Mouse (Mus musculus): ENCODE results near the gene Fign. TPM values are rescaled to one million over a fixed set of nuclear protein-coding genes. Genes with fewer than 3 reads are reported as not detected.

The Fign gene
- polyA plus RNA-seq, 1 experiment from 2014 or later: 7.2 TPM

GRCm38 (mm10) chr2:64096721-64097411, 972 bp downstream of the Fign start:
- peak overlapping the region; percentile 73 for H3K4me2 ChIP-seq
- DNase-seq (ENCODE audit: low spot score) (no peak), ATAC-seq (replicated peaks; ENCODE audit: low FRiP score) (no peak)
- H3K4me3 ChIP-seq (ENCODE audit: low read depth, low read length): peak overlapping the region; percentile 66
- H3K4me1 ChIP-seq (replicated peaks; ENCODE audit: control insufficient read depth, insufficient read depth, low read length): no peaks in the 10 kb centered on the region
- WGBS: under 1% methylated on average over 12 of the region's 12 CpGs
- no peak overlapping the region for H3K27ac ChIP-seq (ENCODE audit: low read depth, low read length)
- no peaks in the 10 kb centered on the region for H3K9me3 ChIP-seq (ENCODE audit: control insufficient read depth, low read length)
- H3K27me3 ChIP-seq (replicated peaks; ENCODE audit: control insufficient read depth, insufficient read depth, low read length): peaks cover 12% of the 10 kb centered on the region
- no peaks in the 10 kb centered on the region for H3K36me3 ChIP-seq (ENCODE audit: control insufficient read depth, insufficient read depth, low read length)
- peak overlapping the region; percentile 72; the same call in 1 of the 2 replicates for H3K9ac ChIP-seq (ENCODE audit: low read depth, low read length)

- DNase-seq (ENCODE audit: low spot score) (no peak), ATAC-seq (replicated peaks; ENCODE audit: low FRiP score) (no peak)
- Histone ChIP-seq H3K27me3 (replicated peaks; ENCODE audit: control insufficient read depth, insufficient read depth, low read length) (peaks cover 12% of the 10 kb centered on the region), H3K27ac (ENCODE audit: low read depth, low read length) (no peak overlapping the region), H3K36me3 (ENCODE audit: control insufficient read depth, insufficient read depth, low read length) (no peaks in the 10 kb centered on the region), H3K9me3 (ENCODE audit: control insufficient read depth, low read length) (no peaks in the 10 kb centered on the region), H3K4me1 (replicated peaks; ENCODE audit: control insufficient read depth, insufficient read depth, low read length) (no peaks in the 10 kb centered on the region), H3K4me3 (ENCODE audit: low read depth, low read length) (peak overlapping the region; percentile 66; the same call in 1 of the 2 replicates), H3K9ac (ENCODE audit: low read depth, low read length) (no peak overlapping the region), H3K4me2 (peak overlapping the region; percentile 73)
- WGBS: 58% methylated on average over 5 of the region's 5 CpGs
These were observed 1.7 kb downstream of the Fign start for GRCm38 (mm10) chr2:64096176-64096575.

- H3K4me3 ChIP-seq (ENCODE audit: low read depth, low read length): 0 out of 2 replicates have a peak overlapping the region, but pooled peaks have one; percentile 10
- H3K4me1 ChIP-seq (replicated peaks; ENCODE audit: control insufficient read depth, insufficient read depth, low read length): no peaks in the 10 kb centered on the region
- ATAC-seq (replicated peaks; ENCODE audit: low FRiP score) (no peak), DNase-seq (ENCODE audit: low spot score) (no peak)
- no peaks in the 10 kb centered on the region for H3K36me3 ChIP-seq (ENCODE audit: control insufficient read depth, insufficient read depth, low read length)
- WGBS: 49% methylated on average over 5 of the region's 5 CpGs
- no peaks in the 10 kb centered on the region for H3K9me3 ChIP-seq (ENCODE audit: control insufficient read depth, low read length)
- no peak overlapping the region for H3K27ac ChIP-seq (ENCODE audit: low read depth, low read length)
- H3K9ac ChIP-seq (ENCODE audit: low read depth, low read length): no peak overlapping the region
- H3K4me2 ChIP-seq: peak overlapping the region; percentile 54
- H3K27me3 ChIP-seq (replicated peaks; ENCODE audit: control insufficient read depth, insufficient read depth, low read length): peaks cover 12% of the 10 kb centered on the region
These were observed 2.3 kb downstream of the Fign start for GRCm38 (mm10) chr2:64095561-64095960.

DNA sequence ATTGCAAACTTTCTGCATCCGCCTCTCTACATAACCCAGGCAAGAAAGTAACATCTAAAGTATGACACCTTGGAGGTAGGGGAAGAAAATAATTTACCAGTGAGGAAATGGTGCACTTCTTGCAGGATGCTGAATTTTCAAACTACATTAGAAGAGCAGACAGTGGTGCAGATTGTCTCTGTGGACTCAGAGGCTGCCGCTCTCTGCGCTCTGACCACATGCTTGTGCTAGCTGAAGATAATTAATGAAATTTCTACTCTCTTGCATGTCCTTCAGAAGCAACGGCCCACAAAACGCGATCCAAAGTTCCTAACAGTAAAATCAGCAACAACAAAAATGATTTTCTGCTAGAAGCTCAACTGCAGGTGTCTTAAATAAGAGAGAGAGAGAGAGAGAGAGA, 4.8 kb downstream of the Fign start:
- Histone ChIP-seq H3K9me3 (ENCODE audit: control insufficient read depth, low read length) (no peaks in the 10 kb centered on the region), H3K4me2 (no peak overlapping the region), H3K9ac (ENCODE audit: low read depth, low read length) (no peak overlapping the region), H3K27me3 (replicated peaks; ENCODE audit: control insufficient read depth, insufficient read depth, low read length) (peaks cover 2% of the 10 kb centered on the region), H3K27ac (ENCODE audit: low read depth, low read length) (no peak overlapping the region), H3K36me3 (ENCODE audit: control insufficient read depth, insufficient read depth, low read length) (no peaks in the 10 kb centered on the region), H3K4me1 (replicated peaks; ENCODE audit: control insufficient read depth, insufficient read depth, low read length) (no peaks in the 10 kb centered on the region), H3K4me3 (ENCODE audit: low read depth, low read length) (no peak overlapping the region)
- ATAC-seq (replicated peaks; ENCODE audit: low FRiP score) (no peak), DNase-seq (ENCODE audit: low spot score) (no peak)
- 74% methylated on average over 6 of the region's 6 CpGs for WGBS

GRCm38 (mm10) chr2:64083853-64084427, 13.9 kb downstream of the Fign start:
- H3K9ac ChIP-seq (ENCODE audit: low read depth, low read length): no peak overlapping the region
- H3K4me1 ChIP-seq (replicated peaks; ENCODE audit: control insufficient read depth, insufficient read depth, low read length): no peaks in the 10 kb centered on the region
- H3K9me3 ChIP-seq (ENCODE audit: control insufficient read depth, low read length): no peaks in the 10 kb centered on the region
- ATAC-seq (replicated peaks; ENCODE audit: low FRiP score): no peak
- WGBS: 74% methylated on average over 5 of the region's 5 CpGs
- no peak overlapping the region for H3K27ac ChIP-seq (ENCODE audit: low read depth, low read length)
- DNase-seq (ENCODE audit: low spot score): no peak
- H3K36me3 ChIP-seq (ENCODE audit: control insufficient read depth, insufficient read depth, low read length): no peaks in the 10 kb centered on the region
- H3K4me2 ChIP-seq: no peak overlapping the region
- no peak overlapping the region for H3K4me3 ChIP-seq (ENCODE audit: low read depth, low read length)
- H3K27me3 ChIP-seq (replicated peaks; ENCODE audit: control insufficient read depth, insufficient read depth, low read length): no peaks in the 10 kb centered on the region

- Histone ChIP-seq H3K27ac (ENCODE audit: low read depth, low read length) (no peak overlapping the region), H3K27me3 (replicated peaks; ENCODE audit: control insufficient read depth, insufficient read depth, low read length) (no peaks in the 10 kb centered on the region), H3K4me3 (ENCODE audit: low read depth, low read length) (no peak overlapping the region), H3K4me2 (no peak overlapping the region), H3K36me3 (ENCODE audit: control insufficient read depth, insufficient read depth, low read length) (no peaks in the 10 kb centered on the region), H3K4me1 (replicated peaks; ENCODE audit: control insufficient read depth, insufficient read depth, low read length) (no peaks in the 10 kb centered on the region), H3K9me3 (ENCODE audit: control insufficient read depth, low read length) (no peaks in the 10 kb centered on the region), H3K9ac (ENCODE audit: low read depth, low read length) (no peak overlapping the region)
- 36% methylated on average over 4 of the region's 4 CpGs for WGBS
- ATAC-seq (replicated peaks; ENCODE audit: low FRiP score) (no peak), DNase-seq (ENCODE audit: low spot score) (no peak)
These were observed 18.1 kb downstream of the Fign start for GRCm38 (mm10) chr2:64079765-64080164.

GRCm38 (mm10) chr2:64078551-64078950, 19.3 kb downstream of the Fign start:
- Histone ChIP-seq H3K4me2 (no peak overlapping the region), H3K4me1 (replicated peaks; ENCODE audit: control insufficient read depth, insufficient read depth, low read length) (no peaks in the 10 kb centered on the region), H3K4me3 (ENCODE audit: low read depth, low read length) (no peak overlapping the region), H3K27ac (ENCODE audit: low read depth, low read length) (no peak overlapping the region), H3K36me3 (ENCODE audit: control insufficient read depth, insufficient read depth, low read length) (no peaks in the 10 kb centered on the region), H3K27me3 (replicated peaks; ENCODE audit: control insufficient read depth, insufficient read depth, low read length) (no peaks in the 10 kb centered on the region), H3K9ac (ENCODE audit: low read depth, low read length) (no peak overlapping the region), H3K9me3 (ENCODE audit: control insufficient read depth, low read length) (no peaks in the 10 kb centered on the region)
- no peak for DNase-seq (ENCODE audit: low spot score)
- WGBS: 78% methylated on average over 3 of the region's 3 CpGs
- no peak for ATAC-seq (replicated peaks; ENCODE audit: low FRiP score)

- no peaks in the 10 kb centered on the region for H3K27me3 ChIP-seq (replicated peaks; ENCODE audit: control insufficient read depth, insufficient read depth, low read length)
- DNase-seq (ENCODE audit: low spot score) (no peak), ATAC-seq (replicated peaks; ENCODE audit: low FRiP score) (no peak)
- WGBS: 73% methylated on average over 2 of the region's 2 CpGs
- H3K4me1 ChIP-seq (replicated peaks; ENCODE audit: control insufficient read depth, insufficient read depth, low read length): no peaks in the 10 kb centered on the region
- no peaks in the 10 kb centered on the region for H3K9me3 ChIP-seq (ENCODE audit: control insufficient read depth, low read length)
- H3K36me3 ChIP-seq (ENCODE audit: control insufficient read depth, insufficient read depth, low read length): no peaks in the 10 kb centered on the region
- H3K27ac ChIP-seq (ENCODE audit: low read depth, low read length): no peak overlapping the region
- H3K4me2 ChIP-seq: no peak overlapping the region
- H3K9ac ChIP-seq (ENCODE audit: low read depth, low read length): no peak overlapping the region
- H3K4me3 ChIP-seq (ENCODE audit: low read depth, low read length): no peak overlapping the region
These were observed 20.0 kb downstream of the Fign start for GRCm38 (mm10) chr2:64077846-64078245.

- Histone ChIP-seq H3K4me1 (replicated peaks; ENCODE audit: control insufficient read depth, insufficient read depth, low read length) (no peaks in the 10 kb centered on the region), H3K27ac (ENCODE audit: low read depth, low read length) (no peak overlapping the region), H3K4me3 (ENCODE audit: low read depth, low read length) (no peak overlapping the region), H3K27me3 (replicated peaks; ENCODE audit: control insufficient read depth, insufficient read depth, low read length) (no peaks in the 10 kb centered on the region), H3K36me3 (ENCODE audit: control insufficient read depth, insufficient read depth, low read length) (no peaks in the 10 kb centered on the region), H3K4me2 (no peak overlapping the region), H3K9ac (ENCODE audit: low read depth, low read length) (no peak overlapping the region), H3K9me3 (ENCODE audit: control insufficient read depth, low read length) (no peaks in the 10 kb centered on the region)
- no peak for DNase-seq (ENCODE audit: low spot score)
- no peak for ATAC-seq (replicated peaks; ENCODE audit: low FRiP score)
- WGBS: 73% methylated on average over 6 of the region's 6 CpGs
These were observed 22.0 kb downstream of the Fign start for GRCm38 (mm10) chr2:64075873-64076272.

All from liver, embryonic 11.5 days (tissue).